Mouse (Mus musculus): ENCODE results near the gene Spag8.

- TF ChIP-seq GATA1 (IDR thresholded peaks at IDR 0.05; ENCODE audit: low read length) (no peak), TAL1 (IDR thresholded peaks at IDR 0.05; ENCODE audit: low read length) (no peak)
Observed at GRCm38 (mm10) chr4:43668782-43669427, 15.5 kb upstream of the Spag8 start, which contains the start of the genes Tmem8b and Fam221b.

Data from erythroblast, embryonic 14.5 days (primary cell).